Mouse (Mus musculus) embryonic fibroblast, embryonic 13.5 days (primary cell): ENCODE measurements around the gene Gabrb3. TPM values are rescaled to one million over a fixed set of nuclear protein-coding genes. Genes with fewer than 3 reads are reported as not detected.

ENCODE experiments used
- H3K27ac ChIP-seq: 2 replicates; pipeline ENCODE4 v1.5.1; 2012; ENCODE audit warnings: low read length, control low read depth, inconsistent platforms; ENCODE audit not compliant: insufficient read depth
- H3K4me1 ChIP-seq: 2 replicates; pipeline ENCODE4 v1.6.1; 2011; ENCODE audit warnings: low read length; ENCODE audit not compliant: control insufficient read depth, insufficient read depth
- H3K4me3 ChIP-seq: 2 replicates; pipeline ENCODE4 v1.5.1; 2011; ENCODE audit warnings: mild to moderate bottlenecking, control low read depth, low read length; ENCODE audit not compliant: insufficient read depth
- CTCF ChIP-seq: IDR thresholded peaks from 2 replicates; pipeline ENCODE4 v1.5.1; 2011; ENCODE audit warnings: mild to moderate bottlenecking, control low read depth, low read length, moderate library complexity, borderline replicate concordance; ENCODE audit not compliant: insufficient read depth
- POLR2A ChIP-seq: IDR thresholded peaks from 2 replicates; pipeline ENCODE4 v1.6.1; 2011; ENCODE audit warnings: low read depth, mild to moderate bottlenecking, control low read depth, low read length, moderate library complexity
- polyA plus RNA-seq: library from polyadenylated mRNA; stranded (reverse); fragments of >200 nt; gene quantifications from 2 replicates; pipeline ENCODE4 v1.2.4, GENCODE M21; 2011; ENCODE audit warnings: low read depth; ENCODE audit not compliant: missing spikeins, insufficient read length

Gabrb3 gene
- polyA plus RNA-seq: 1.4 and 3.4 TPM in 2 replicates

DNA sequence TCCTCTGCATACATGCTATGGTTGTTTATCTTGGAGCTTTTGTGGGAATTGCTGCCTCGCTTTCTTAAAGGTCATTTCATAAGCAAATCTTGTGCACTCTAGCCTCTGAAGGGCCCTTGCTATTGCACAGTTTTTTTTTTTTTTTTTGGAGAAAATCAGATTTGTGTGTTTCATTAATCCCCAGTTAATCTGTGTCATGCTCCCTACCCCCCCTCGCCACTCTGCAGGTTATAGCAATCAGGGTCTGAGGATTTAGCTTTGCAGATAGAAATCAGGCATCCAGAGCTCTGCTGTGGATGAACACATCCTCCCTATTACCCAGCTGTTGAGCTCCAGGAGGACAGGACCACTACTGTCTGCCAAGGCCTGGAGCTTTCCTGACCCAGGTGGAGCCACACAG, at the start of gene Gabrb3:
TSS of gene Gabrb3 (plus strand) at position 301 of the 400 bp plus-strand sequence.
- Histone ChIP-seq H3K27ac (no peak within 1 kb of the TSS), H3K4me3 (no peak within 1 kb of the TSS), H3K4me1 (no peaks in the 10 kb centered on the region)
- TF ChIP-seq POLR2A: no peak
- no peak for TF ChIP-seq CTCF

- no peak overlapping the region for H3K27ac ChIP-seq
- H3K4me3 ChIP-seq: no peak overlapping the region
- TF ChIP-seq POLR2A: no peak
- no peak for TF ChIP-seq CTCF
These were observed 35.4 kb upstream of the Gabrb3 start for GRCm38 (mm10) chr7:57384112-57384511.

GRCm38 (mm10) chr7:57386517-57387340, 32.8 kb upstream of the Gabrb3 start, which contains the start of gene Gabrg3:
Gabrg3 (minus strand) TSS chr7:57387188.
- H3K4me1 ChIP-seq: no peaks in the 10 kb centered on the region
- TF ChIP-seq CTCF (no peak), POLR2A (no peak)
- no peak within 1 kb of the TSS; the same call in 1 of the 2 replicates for H3K4me3 ChIP-seq
- no peak within 1 kb of the TSS for H3K27ac ChIP-seq

More at GRCm38 (mm10) chr7:57384112-57384511, 35.4 kb upstream of the Gabrb3 start:
- H3K4me1 ChIP-seq: no peaks in the 10 kb centered on the region

DNA sequence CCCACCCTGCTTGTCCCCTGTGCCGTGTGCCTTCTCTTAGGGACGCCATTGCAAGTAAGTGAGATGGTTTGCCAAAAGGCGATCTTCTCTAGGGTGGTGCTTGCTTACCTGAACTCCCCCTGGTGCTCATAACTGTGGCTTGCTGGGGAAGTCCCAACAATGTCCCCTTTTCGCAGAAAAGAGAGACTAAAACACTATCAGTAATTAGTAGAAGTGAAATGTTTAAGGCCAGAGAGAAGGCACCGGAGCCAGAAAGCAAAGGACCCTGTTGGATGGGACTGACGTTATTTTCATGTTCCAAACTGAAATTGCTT, 32.2 kb upstream of the Gabrb3 start:
- H3K27ac ChIP-seq: no peak overlapping the region
- H3K4me1 ChIP-seq: no peaks in the 10 kb centered on the region
- no peak for TF ChIP-seq CTCF
- TF ChIP-seq POLR2A: no peak
- no peak overlapping the region for H3K4me3 ChIP-seq

- no peak overlapping the region for H3K27ac ChIP-seq
- no peaks in the 10 kb centered on the region for H3K4me1 ChIP-seq
- H3K4me3 ChIP-seq: no peak overlapping the region
- TF ChIP-seq CTCF (no peak), POLR2A (no peak)
These were observed 29.4 kb upstream of the Gabrb3 start for GRCm38 (mm10) chr7:57390046-57390445.

GRCm38 (mm10) chr7:57393551-57393950, 25.9 kb upstream of the Gabrb3 start:
- H3K27ac ChIP-seq: no peak overlapping the region
- H3K4me3 ChIP-seq: no peak overlapping the region
- TF ChIP-seq POLR2A: no peak
- TF ChIP-seq CTCF: no peak
- no peaks in the 10 kb centered on the region for H3K4me1 ChIP-seq

DNA sequence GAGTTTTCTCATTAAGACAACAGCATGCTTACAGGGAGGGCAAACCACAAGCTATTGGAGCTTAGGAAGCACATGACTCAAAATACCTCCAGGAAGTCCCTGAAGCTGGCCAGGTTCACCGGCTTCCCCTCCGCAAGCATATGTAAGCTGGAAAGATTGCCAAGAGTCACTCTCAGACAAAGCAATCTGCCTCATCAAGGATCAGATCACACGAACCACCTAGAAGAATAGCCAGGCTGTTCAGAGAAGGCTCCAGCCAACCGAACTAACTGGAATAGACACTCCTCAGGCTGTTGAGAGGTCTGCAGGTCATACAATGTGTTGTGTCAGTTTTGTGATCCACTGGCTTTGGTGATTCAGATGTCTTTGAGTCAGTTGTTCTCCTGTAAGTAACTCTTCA, 8.3 kb upstream of the Gabrb3 start:
- no peak overlapping the region for H3K27ac ChIP-seq
- no peak overlapping the region for H3K4me3 ChIP-seq
- TF ChIP-seq POLR2A: no peak
- no peak for TF ChIP-seq CTCF
- no peaks in the 10 kb centered on the region for H3K4me1 ChIP-seq

DNA sequence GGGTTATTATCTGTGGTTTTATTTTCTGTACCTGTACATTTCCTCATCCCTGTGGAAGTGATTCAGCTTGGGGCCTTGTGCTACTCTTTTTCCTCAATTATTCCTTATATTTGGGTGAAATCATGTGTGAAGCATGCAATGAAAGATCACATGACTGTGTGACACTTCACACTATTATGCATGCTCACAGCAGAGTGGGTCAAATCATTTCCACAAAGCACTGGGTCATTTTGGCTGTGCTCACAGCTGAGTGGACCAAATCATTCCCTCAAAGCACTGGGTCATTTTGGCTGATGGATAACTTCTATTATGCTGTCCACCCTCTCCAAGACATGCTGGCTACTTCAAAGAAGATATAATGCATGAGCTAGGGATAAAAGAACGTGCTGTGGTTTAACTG, 6.6 kb upstream of the Gabrb3 start:
- Histone ChIP-seq H3K4me1 (no peaks in the 10 kb centered on the region), H3K27ac (no peak overlapping the region), H3K4me3 (no peak overlapping the region)
- TF ChIP-seq POLR2A: no peak
- no peak for TF ChIP-seq CTCF

DNA sequence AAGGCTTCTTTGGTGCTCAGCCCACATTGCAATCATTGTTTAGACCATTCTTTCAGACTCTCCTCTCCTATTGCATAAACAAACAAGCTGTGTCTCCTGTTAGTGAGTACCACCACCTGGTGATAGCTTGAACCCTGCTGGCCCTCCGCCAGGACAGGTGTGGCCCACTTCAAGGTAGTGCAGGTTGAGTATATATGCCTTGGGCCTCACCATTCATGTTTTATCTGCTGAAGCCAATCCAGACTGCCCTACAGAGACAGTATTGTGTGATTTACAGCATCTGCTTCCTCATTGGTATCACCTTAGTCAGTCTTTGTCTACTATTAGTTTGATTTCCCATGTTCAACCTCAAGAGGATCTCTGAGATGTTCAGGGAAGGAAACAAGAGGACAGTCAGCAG, 1.6 kb downstream of the Gabrb3 start:
- Histone ChIP-seq H3K4me3 (no peak overlapping the region), H3K4me1 (no peaks in the 10 kb centered on the region), H3K27ac (no peak overlapping the region)
- TF ChIP-seq POLR2A (no peak), CTCF (no peak)

DNA sequence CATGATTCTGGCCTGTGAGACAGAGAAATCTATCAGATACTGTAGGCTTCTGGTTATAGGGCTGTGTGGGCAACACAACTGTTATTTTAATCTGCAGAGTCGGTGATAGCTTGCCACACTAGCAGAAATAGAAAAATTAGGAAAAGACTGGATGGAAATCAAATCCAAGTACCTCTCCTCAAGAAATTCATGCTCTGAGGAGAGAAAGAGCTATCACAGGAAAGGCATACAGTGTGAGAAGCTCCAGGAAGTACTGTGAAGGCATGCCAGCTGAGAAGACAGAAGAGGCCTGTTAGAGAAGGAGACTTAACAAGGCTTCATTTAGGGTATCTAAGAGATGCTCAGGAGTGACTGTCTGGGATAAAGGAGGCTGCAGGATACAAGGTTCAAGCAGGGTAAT, 3.2 kb downstream of the Gabrb3 start:
- Histone ChIP-seq H3K4me3 (no peak overlapping the region), H3K27ac (no peak overlapping the region)
- no peak for TF ChIP-seq CTCF
- TF ChIP-seq POLR2A: no peak

GRCm38 (mm10) chr7:57448239-57448638, 28.7 kb downstream of the Gabrb3 start:
- no peak for TF ChIP-seq POLR2A
- no peak overlapping the region for H3K27ac ChIP-seq
- no peak overlapping the region for H3K4me3 ChIP-seq
- no peaks in the 10 kb centered on the region for H3K4me1 ChIP-seq

More for the DNA sequence above, 3.2 kb downstream of the Gabrb3 start:
- H3K4me1 ChIP-seq: no peaks in the 10 kb centered on the region
